Mouse (Mus musculus): ENCODE measurements at regions not wholly inside any gene's neighbourhood (a gene's known extent, or its start where the extent isn't known, plus 50 kb on each side); places are given as distances from the start of the nearest gene placed in this dataset.

- DNase-seq (ENCODE audit: low read depth) = no peak
Measured at GRCm38 (mm10) chrX:110666853-110667504, 147.1 kb upstream of the Pou3f4 start.

- DNase-seq (ENCODE audit: low read depth) = no peak
Measured at GRCm38 (mm10) chrX:110673192-110673591, 140.9 kb upstream of the Pou3f4 start.

- DNase-seq (ENCODE audit: low read depth) = no peak
Measured at GRCm38 (mm10) chrX:110678578-110678977, 135.5 kb upstream of the Pou3f4 start.

- DNase-seq (ENCODE audit: low read depth) = no peak
Measured at GRCm38 (mm10) chrX:110680561-110680960, 133.5 kb upstream of the Pou3f4 start.

GRCm38 (mm10) chrX:110700442-110700841 is 113.6 kb upstream of the Pou3f4 start:
- DNase-seq (ENCODE audit: low read depth) = no peak

- DNase-seq (ENCODE audit: low read depth) = no peak
Measured at GRCm38 (mm10) chrX:110714137-110714536, 99.9 kb upstream of the Pou3f4 start.

GRCm38 (mm10) chrX:110764080-110764479 is 50.0 kb upstream of the Pou3f4 start:
- DNase-seq (ENCODE audit: low read depth) = peak; percentile 14
